Comparison of ENCODE assay signal across 18 mouse cellular contexts in the genomic region with DNA sequence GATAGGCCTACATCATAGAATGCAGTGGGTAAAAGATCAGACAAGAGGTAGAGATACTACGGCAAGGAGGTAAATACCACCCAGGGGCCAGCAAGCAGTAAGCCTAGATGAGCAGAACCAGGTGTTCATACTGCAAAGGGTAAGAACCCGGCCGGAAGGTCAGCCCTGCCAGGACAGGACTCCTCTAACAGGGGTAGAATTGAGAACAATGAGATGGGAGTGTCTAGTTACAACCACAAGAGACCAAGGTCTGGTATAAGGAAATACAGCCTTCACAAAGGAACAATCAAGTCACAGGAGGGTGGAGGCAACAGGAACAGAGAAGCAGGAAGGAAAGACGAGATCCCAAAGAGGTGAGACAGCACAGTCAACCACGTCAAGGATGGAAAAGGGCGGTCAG.
"Had no signal": no experiment of that assay in that cellular context is flagged by ENCODE, and none has a peak within 500 bp of the region (broad histone marks: within the 10 kb centered on the region; RNA-seq: fewer than 3 reads in every experiment).

No protein-coding gene starts in this region.

- ATAC-seq: forebrain, embryonic 13.5 days; forebrain, embryonic 14.5 days; forebrain, embryonic 15.5 days; forebrain, embryonic 16.5 days; forebrain, postnatal 0 days had no signal

- DNase-seq: cerebellum, adult 9-11 months; cerebellum, postnatal 10 days; cerebellum, postnatal 14 days; cerebellum, postnatal 25 days; cerebellum, postnatal 36 days; embryo, embryonic 11 days; forebrain, postnatal 0 days; gastrocnemius, adult 2 months; gastrocnemius, postnatal 10 days; gastrocnemius, postnatal 14 days; gastrocnemius, postnatal 25 days; gastrocnemius, postnatal 36 days; heart, adult 18-20 months; heart, adult 2 months had no signal
